Mouse (Mus musculus) lung, adult 2 months (tissue): ENCODE results near the gene Smyd3.

Experiments used
- CTCF ChIP-seq: fragments of 200-500 bp; IDR thresholded peaks from 2 replicates; pipeline ENCODE4 v1.5.1; 2011; ENCODE audit warnings: mild to moderate bottlenecking, low read length, control low read depth; ENCODE audit not compliant: insufficient read depth
- POLR2A ChIP-seq: fragments of 200-500 bp; IDR thresholded peaks from 2 replicates; pipeline ENCODE4 v1.6.1; 2011; ENCODE audit warnings: low read depth, mild to moderate bottlenecking, control low read depth, low read length, borderline replicate concordance; ENCODE audit errors: extremely low read depth

DNA sequence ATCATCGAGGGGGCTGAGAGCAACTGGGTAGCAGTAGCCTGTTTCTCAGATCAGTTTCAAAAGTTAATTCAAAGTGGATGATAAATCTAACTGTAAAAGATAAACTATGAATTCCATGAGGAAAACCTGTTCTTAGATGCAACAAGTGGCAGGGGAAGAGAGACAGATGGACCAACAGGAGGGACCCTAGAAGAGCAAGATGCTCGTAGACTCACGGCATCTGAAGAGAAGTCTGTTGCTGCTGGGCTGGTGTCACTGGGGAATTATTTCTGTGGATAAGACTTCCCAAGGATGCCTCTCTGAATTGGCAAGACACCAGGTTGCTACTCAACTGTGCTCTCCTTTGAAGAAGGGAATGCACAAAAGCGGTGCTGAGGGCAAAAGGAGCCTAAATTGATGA, 333.2 kb downstream of the Smyd3 start:
- TF ChIP-seq CTCF (no peak), POLR2A (no peak)
